Mouse (Mus musculus): ENCODE measurements around the gene Paqr4.

Gene Paqr4

DNA sequence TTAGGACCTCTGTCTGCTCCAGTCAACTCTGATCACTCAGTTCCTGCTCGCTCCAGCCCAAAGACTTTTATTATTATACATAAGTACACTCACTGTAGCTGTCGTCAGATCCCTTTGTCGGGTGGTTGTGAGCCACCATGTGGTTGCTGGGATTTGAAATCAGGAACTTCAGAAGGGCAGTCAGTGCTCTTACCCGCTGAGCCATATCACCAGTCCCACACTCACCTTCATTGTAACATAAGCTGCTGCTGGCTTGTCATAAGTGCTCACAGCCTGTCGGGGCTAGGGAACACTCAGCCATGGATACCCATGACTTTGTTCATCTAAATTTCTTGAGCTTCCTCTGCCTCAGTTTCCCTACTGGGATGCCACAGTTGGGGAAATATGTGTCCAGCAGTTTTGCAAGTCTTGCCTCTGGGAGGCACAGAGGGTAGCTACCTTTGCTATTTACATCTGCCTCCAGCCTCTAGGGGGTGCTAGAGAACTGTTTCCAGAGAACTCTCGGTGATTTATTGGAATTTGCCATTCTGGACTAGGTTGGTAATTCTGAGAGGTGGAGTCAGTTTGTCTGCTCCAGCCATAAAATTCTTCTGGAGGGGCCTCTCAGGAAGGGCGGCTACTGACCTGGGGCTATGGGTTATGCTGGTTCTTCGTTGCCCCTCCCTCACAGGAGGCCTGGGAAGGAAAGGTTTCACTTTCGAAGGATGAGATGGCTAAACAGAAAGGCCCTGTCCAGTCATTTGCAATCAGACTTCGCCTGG, 8.1 kb upstream of the Paqr4 start:
- WGBS = 37% methylated on average over 10 of the region's 10 CpGs

DNA sequence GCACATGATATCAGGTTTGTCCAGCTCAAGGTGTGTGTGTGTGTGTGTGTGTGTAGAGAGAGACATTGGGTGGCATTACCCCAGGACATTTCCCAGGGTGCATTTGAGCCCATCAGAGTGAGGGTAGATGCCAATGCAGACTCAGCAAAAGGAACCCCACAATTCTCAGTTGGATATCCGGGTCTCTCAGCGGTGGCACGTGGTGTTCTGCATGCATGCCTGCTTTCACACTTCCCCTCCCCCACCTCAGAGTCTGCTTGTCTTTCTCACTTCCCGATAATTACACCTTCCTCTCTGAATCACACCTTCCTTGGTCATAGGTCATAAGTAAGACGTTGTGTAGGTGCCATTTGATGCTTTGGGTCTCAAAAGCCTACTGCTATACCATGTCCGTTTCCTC, 7.4 kb upstream of the Paqr4 start:
- 44% methylated on average over 6 of the region's 6 CpGs for WGBS

- WGBS = 87% methylated on average over 3 of the region's 3 CpGs
Observed at GRCm38 (mm10) chr17:23747471-23747870, 6.8 kb upstream of the Paqr4 start.

- WGBS = 92% methylated on average over 3 of the region's 3 CpGs
Observed at GRCm38 (mm10) chr17:23746767-23747166, 6.1 kb upstream of the Paqr4 start.

DNA sequence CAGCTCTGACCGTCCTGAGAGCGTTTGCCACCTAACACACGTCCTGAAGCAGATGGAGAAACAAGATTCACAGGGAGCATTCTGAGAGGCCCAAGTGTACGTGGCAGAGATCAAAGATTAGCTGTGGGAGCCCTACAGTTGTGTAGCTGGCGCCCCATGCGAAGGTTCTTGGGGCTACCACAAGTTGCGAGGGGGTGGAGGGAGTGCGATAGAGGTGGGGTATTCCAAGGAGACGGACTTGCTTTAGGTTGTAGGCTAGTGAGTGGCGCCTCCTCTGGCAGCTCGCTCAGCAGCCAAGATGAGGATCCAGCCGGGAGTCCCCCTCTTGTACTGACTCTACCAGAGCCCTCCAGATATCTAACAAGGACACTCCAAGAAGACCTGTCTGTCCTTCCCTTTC, 5.6 kb upstream of the Paqr4 start:
- 25% methylated on average over 12 of the region's 12 CpGs for WGBS

DNA sequence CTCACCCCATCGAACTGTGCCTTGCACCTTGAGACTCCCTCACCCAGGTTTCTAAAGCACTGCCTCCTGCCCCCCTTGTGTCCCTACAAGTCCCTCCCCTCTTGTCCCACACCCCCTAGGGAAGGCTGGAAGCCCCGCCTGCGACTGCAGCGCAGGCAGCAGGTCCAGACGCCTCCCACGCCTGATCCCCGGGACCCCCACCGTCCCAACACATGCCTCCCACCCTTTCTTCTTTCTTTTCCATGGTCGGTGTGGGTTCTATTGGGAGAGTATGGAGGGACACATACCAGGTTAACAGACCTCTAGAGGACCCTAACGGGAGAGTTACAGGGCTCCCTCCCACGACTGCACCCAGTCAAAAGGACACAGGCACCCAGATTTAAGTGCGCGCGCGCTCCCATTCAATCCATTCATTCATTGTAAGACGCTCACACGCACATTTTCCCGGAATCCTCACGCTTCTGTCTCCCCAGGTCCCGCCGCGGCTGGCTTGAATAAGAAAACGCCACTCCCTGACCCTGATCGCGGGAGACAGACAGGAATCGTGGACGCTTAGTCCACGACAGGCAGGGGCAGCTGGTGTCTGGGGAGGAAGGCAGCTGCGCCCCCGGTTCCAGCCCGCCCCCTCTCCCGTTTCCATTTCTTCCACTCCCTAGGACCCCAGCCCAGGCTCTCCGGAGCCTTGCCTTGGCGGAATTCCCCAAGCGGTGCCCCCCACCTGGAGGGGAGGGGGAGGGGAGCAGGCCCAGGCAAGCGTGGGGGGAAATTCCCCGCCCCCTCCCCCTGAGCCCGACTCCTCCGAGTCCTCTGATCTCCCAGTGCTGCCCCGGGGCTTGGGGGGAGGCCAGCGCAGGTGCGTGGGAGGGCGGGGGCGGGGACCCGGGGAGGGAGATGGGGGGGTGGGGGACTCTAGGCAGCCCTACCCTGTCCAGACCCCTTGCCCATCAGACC, 4.9 kb upstream of the Paqr4 start, which contains the start of gene Kremen2:
Gene Kremen2 (minus strand): TSS at position 533 of the 951 bp plus-strand sequence.
- 1% methylated on average over 43 of the region's 45 CpGs for WGBS

GRCm38 (mm10) chr17:23744651-23745050, 4.0 kb upstream of the Paqr4 start:
- WGBS = 9% methylated on average over 14 of the region's 14 CpGs

- 68% methylated on average over 8 of the region's 8 CpGs for WGBS
Observed at GRCm38 (mm10) chr17:23744076-23744475, 3.4 kb upstream of the Paqr4 start.

DNA sequence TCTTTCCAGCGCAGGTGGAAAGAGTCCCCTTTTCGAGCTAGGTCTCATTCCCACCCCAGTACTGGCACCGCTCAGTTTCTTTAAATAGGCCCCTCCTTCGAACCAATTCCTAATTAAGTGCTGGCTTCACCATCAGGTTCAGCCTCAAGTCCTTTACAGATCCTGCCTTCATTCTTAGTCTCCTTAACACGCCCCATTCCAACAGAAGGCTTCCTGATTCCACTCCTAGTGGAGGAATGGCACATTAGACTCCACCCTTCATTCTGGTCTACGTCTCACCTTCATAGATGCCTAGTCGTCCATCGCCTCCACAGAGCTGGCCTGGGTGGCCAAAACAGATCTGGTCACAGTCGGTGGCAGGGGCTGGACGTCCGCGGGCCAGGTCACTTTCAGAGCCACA, 2.3 kb upstream of the Paqr4 start:
- 72% methylated on average over 12 of the region's 12 CpGs for WGBS

DNA sequence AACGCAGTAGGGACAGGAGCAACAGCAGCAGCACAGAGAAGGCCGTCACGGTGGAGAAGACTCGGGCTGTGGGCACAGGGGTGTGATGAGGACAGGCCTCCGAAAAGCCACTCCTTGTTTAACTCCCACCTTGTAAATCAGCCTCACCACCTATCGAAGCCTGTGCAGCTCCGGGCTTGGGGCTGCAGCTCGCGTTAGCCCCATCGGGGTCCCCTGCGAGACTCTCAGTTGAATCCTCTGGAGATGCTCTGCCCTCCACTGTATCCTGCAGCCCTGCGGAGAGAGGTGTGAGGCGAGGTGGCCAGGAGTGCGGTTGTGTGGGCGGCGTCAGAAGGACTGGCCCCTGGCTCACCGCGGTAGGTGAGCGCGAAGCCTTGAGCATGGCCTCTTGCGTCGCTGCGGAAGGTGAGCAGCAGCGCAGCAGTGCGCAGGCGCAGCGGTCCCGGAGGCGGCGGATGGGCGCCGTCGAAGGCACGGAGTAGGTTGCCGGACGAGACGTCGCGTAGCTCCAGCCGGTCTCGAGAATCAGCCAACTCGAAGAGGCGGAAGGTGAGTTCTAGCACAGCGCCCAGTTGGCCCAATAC, 1.6 kb upstream of the Paqr4 start:
- 8% methylated on average over 44 of the region's 44 CpGs for WGBS

DNA sequence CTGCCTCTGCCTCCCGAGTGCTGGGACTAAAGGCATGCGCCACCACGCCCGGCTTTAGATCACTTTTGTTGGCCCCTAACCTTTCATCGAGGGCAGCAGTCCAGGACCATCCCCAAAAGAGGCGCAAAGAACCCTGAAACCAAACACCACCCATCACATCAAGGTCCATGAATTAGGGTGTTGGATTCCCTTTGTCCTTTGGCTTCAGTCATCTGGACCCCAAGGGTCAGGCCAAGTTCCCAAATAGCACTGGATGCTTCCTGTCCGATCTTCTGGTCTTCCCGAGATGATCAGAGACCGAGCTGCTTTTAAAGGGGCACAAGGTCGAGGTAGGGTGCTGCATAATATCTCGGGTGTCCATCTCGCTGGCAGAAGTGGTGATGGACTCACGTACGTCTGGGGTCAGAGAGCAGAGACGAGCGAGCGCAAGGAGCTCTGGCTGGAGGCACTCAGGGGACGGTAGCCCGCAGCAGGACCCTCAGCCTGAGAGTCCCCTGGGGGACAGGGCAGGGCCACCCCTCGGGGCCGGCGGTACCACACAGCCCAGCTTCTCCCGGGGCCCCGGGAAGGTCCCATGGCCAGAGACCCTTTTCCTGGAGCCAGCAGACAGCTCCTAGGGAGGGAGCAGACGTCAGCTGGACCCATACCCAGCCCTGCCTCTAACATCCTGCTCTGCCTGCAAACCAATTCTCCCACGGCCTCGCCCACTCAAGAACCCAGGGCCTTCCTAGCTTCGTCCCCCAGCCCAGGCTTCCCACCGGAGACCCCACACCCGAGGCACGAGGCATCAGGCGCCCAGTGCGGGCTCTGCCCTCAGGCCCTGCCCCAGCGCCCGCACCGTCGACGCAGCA, 917 bp upstream of the Paqr4 start:
- 47% methylated on average over 38 of the region's 38 CpGs for WGBS

- under 1% methylated on average over 46 of the region's 46 CpGs for WGBS
Observed at GRCm38 (mm10) chr17:23740136-23740584, 507 bp downstream of the Paqr4 start.

DNA sequence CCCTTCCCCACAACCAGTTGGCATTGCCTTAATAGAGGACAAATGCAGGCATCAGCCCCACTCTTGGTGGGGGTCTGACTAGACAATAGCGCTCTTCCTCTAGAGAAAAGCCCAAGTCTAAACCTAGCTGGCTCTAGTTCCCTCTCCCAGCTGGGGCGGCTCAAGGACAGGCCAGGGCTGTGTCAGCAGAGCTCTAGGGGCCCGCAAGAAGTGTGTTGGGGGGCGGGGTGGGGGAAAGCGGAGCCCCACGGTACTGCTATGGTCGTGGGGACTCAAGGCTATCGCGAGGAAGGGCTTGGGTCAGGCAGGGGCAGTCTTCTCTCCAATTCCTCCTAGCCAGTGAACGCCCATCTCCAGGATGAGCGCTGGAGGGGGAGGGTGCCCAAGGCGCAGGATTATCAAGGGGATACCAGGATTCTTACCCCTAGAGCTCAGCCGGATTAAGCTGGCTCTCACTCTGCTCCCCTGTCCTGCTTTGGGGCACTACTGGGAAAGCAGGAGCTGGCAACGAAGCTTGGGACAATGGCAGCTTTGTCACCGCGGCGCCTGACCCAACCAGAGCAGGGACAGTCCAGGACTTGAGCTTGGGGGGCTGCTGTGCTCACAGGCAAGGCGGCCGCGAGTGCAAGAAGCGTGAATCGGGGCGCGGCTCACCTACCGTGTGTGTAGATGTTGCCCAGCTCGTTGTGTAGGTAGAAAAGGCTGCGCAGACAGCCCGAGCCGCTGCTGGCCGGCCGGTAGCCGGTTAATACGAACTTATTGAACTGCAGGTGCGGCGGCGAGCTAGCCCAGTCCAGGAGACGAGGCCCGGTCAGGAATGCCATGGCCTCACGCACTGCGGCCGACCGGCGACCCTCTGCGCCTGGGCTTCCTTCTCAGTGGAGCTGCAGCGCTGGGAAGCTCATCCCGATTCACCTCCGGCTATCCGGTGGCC, 1.2 kb downstream of the Paqr4 start:
- 2% methylated on average over 48 of the region's 48 CpGs for WGBS

GRCm38 (mm10) chr17:23738836-23739201, 1.8 kb downstream of the Paqr4 start:
- 60% methylated on average over 2 of the region's 2 CpGs for WGBS

DNA sequence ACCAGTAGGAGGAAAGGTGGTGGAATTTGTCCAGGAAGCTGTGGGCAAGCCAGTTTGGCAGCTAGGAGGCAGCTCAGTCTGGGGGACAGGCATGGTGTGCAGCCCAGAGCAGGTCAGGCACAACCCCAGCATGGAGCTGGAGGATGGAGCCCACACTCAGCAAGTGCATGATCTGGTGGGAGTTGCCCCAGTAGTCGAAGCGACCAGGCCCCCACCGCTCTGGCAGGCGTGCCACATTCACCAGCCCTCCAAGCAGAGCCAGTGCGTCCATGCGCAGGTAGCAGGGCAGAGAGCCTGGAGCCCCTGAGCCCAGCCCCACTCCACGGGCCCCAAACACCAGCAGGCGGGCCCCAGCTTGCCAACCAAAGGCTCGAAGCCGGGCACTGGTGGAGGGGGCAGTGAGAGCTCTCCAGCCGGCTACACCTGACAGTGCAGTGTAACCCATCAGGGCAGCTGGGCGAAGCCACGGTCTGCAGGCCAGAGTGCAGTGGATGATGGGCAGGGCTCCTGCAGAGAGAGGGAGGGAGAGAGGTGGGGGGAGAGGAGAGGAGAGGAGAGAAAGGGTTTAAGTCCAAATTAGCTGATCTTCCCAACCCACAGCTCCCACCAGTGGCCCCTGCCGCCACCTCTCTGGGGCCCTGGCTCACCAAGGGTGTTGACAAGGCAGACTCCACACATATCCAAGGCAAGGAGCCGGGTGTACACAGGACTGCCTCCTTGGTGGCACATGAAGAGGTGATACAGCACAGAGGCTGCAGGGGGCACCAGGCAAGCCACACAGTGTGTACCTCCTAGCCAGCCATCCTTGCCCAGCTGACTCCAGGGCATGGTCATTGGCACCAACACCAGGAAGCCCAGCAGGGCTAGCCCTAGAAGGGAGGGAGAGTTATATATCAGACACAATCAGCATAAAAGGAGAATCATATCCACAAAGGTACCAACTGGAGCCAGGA, 2.9 kb downstream of the Paqr4 start:
- WGBS = 78% methylated on average over 15 of the region's 15 CpGs

- WGBS = 40% methylated on average over 1 of the region's 1 CpGs
Observed at GRCm38 (mm10) chr17:23734341-23734740, 6.3 kb downstream of the Paqr4 start.

DNA sequence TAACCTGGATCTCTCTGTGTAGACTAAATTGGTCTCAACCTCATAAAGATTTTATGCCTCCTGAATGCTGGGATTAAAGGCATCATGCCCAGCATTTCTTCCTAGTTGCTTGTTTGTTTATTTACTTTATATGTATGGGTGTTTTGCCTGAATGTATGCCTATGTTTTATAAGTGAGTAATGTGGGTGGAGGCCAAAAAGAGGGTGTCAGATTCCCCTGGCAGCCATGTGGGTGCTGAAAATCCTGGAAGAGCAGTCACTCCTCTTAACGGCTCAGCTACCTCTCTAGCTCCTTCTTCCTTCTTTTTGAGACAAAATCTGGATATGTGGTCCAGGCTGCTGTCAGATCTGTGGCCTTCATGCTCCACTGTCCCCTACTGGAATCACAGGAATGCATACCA, 10.2 kb downstream of the Paqr4 start:
- 43% methylated on average over 1 of the region's 1 CpGs for WGBS

- WGBS = under 1% methylated on average over 19 of the region's 20 CpGs
Observed at GRCm38 (mm10) chr17:23726758-23727142, 13.9 kb downstream of the Paqr4 start.

Measured in cerebral cortex, adult 2 months (tissue).